Mouse (Mus musculus): ENCODE results near the gene Ube2i. TPM values are rescaled to one million over a fixed set of nuclear protein-coding genes. Genes with fewer than 3 reads are reported as not detected.

The Ube2i gene
- polyA plus RNA-seq, 1 experiment = 607 TPM

DNA sequence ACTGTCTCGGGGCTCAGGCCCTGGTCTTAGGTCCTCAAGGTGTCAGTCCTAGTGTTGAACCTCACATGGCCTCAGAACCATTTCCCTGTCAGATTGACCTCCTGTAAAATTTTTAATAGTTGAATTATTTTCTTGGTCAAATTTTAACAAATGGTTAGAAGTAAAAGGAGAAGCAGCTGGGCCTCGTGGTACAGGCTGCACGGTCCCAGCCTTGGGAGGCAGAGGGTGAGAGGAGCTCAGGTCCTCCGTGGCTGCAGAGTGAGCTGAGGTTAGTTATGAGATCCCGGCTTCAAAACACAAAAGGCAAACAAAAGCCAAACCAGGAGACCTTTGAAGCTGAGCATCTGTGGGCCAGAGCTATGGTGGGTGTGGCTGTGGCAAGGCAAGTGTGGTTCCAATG is 46.4 kb downstream of the Ube2i start:
- no peak for TF ChIP-seq GATA1 (IDR thresholded peaks at IDR 0.05; ENCODE audit: low read length)

DNA sequence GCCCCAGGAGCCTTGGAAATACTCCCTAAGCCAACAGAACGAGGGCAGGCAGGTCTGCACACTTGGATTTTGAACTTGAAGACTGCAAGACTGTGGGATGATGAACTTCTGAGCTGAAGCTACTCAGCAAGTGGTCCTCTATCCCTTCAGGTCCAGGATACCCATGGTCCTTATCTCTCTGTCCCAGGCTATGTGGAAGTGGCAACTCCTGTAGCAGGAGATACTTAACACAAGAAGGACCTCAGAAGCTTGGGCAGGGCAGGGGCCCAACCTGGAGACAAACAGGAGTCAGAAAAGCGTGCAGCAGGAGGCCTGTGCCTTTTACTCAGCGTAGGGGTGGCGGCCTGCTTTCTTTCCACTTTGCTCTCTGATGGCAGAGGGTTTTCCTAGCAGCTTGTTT is 48.8 kb downstream of the Ube2i start:
- no peak for TF ChIP-seq GATA1 (IDR thresholded peaks at IDR 0.05; ENCODE audit: low read length)

- TF ChIP-seq GATA1 (IDR thresholded peaks at IDR 0.05; ENCODE audit: low read length) = no peak
Measured at GRCm38 (mm10) chr17:25224586-25225222, 49.7 kb downstream of the Ube2i start.

GRCm38 (mm10) chr17:25222951-25223601 is 51.3 kb downstream of the Ube2i start:
- TF ChIP-seq GATA1 (IDR thresholded peaks at IDR 0.05; ENCODE audit: low read length) = no peak

DNA sequence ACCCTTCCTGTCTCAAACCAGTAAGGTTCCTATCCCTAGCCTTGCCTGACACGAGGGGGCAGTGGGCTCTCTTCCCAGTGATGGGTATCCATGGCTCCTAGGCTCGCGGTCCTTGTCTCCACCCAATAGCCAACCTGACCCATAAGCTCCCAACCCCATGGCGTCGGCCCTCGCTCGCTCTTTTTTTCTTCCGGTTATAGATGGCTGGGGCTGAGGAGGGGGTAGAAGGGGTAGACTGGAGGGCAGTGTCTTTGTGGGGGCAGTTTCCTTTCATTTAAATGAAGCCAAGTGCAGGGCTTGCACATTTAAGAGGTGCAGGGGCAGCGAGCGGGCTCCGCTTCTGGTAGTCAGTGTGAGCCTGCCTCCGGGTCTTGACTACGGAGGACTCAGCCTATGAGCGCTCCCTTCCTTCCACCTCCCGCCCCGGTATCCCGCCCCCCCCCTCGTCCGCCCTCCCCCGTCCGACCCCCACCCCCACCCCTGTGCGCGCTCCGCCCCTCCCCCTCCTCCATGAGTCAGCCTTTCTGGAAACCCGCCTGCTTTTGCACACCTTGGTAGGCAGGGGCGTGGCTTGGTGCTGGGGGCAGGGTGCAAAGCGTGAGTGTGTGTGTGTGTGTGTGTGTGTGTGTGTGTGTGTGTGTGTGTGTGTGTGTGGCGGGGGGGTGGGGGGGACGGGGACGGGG is 52.5 kb downstream of the Ube2i start:
- no peak for TF ChIP-seq GATA1 (IDR thresholded peaks at IDR 0.05; ENCODE audit: low read length)

DNA sequence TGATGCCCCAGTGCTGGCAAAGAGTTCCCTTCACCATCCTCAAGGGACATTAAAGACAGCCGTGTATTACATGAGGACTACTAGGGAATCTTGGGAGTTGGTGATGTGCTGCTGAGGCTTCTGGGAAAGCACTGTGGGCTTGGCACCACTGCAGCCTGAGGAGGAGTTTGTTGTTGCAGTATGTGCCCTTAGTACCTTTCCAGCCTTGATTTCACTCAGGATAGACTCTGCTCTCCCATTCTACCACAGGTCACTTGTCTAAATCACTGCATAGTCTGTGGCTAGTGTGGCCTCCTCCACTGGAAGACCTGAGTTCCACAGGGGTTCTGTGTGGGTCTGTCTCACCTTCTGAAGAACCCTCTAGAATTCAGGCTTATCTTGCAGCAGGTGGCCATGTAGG is 53.7 kb downstream of the Ube2i start:
- no peak for TF ChIP-seq GATA1 (IDR thresholded peaks at IDR 0.05; ENCODE audit: low read length)

DNA sequence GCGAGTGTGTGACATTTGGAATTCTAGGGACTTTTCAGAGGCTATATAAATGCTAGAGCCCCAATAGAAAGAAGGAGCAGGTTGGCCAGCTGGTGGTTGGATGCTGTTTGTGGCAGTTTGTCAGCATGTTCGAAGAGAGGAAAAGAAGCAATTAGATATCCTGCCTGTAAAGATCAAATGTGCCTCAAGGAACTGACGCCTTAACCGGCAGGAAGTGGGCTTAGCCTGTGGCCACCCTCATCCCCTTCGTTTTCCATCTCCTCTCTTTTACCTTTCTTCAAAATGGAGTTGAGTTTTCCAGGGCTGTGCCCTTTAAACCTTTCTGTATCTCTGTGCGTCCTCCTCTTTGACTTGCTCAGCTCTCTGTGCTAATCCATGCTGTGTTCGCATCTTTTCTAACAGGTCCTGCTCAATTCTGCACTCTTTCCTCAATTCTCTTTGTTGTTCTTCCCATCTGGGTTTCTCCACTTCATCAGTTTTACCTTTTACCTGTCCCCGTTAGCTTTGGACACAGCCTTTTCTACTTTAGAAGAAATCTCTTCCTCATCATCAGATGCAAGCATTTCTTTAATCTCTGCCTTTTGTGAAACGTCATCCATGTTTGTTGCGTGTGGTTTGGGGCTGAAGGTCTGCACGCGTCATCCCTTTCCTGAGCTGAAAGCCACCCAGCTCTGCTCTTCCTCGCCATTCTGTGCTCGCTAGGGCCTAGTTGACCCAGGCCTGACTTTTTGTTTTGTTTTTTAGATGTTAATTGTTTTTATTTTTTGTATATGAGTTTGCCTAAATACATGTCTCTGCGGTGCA is 54.7 kb downstream of the Ube2i start:
- TF ChIP-seq GATA1 (IDR thresholded peaks at IDR 0.05; ENCODE audit: low read length) = no peak

- no peak for TF ChIP-seq GATA1 (IDR thresholded peaks at IDR 0.05; ENCODE audit: low read length)
Measured at GRCm38 (mm10) chr17:25218967-25219366, 55.5 kb downstream of the Ube2i start.

DNA sequence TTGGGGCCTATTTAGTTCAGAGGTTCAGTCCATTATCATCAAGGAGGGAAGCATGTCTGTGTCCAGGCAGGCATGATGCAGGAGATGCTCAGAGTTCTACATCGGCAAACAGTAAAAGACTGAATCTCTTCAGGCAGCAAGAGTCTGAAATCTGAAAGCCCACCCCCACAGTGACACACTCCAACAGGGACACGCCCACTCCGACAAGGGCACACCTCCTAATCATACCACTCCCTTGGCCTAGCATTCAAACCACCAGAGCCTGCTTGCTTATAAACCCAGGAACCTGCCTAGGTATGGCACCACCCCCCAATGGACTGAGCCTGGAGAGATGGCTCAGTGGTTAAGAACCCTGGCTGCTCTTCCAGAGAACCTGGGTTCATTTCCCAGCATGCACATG is 59.0 kb downstream of the Ube2i start:
- TF ChIP-seq GATA1 (IDR thresholded peaks at IDR 0.05; ENCODE audit: low read length) = no peak

Other genes starting within 250 kb of the Ube2i start
- gene Tmem204, start 191.0 kb downstream of the Ube2i start, polyA plus RNA-seq (2012) = not detected in 2 replicates
- gene Telo2, start 158.7 kb downstream of the Ube2i start, polyA plus RNA-seq (2012) = 37.9 and 40.8 TPM in 2 replicates
- gene Ptx4, start 153.9 kb downstream of the Ube2i start, polyA plus RNA-seq (2012) = not detected in 2 replicates
- 15.9 and 18.5 TPM in 2 replicates for gene Clcn7, start 141.2 kb downstream of the Ube2i start, polyA plus RNA-seq (2012)
- gene Ccdc154, start 112.2 kb downstream of the Ube2i start, polyA plus RNA-seq (2012) = not detected in 2 replicates
- 0.06 TPM in 1 of 2 replicates, not detected in the other for gene Gm38655, start 99.2 kb downstream of the Ube2i start, polyA plus RNA-seq (2012)
- 39.1 and 54.8 TPM in 2 replicates for gene BC003965, start 90.1 kb downstream of the Ube2i start, polyA plus RNA-seq (2012)
- 60.5 and 67.9 TPM in 2 replicates for gene Unkl, start 86.2 kb downstream of the Ube2i start, polyA plus RNA-seq (2012)
- 6.4 and 14.9 TPM in 2 replicates for gene Gnptg, start 34.5 kb downstream of the Ube2i start, polyA plus RNA-seq (2012)
- gene Tsr3, start 34.5 kb downstream of the Ube2i start, polyA plus RNA-seq (2012) = 25.1 and 27.6 TPM in 2 replicates
- 0.09 TPM in 1 of 2 replicates, not detected in the other for gene Baiap3, start 18.3 kb downstream of the Ube2i start, polyA plus RNA-seq (2012)
- gene Prss34, start 23.8 kb upstream of the Ube2i start, polyA plus RNA-seq (2012) = not detected in 2 replicates
- not detected in 2 replicates for gene Prss28, start 34.0 kb upstream of the Ube2i start, polyA plus RNA-seq (2012)
- not detected in 2 replicates for gene Prss29, start 44.0 kb upstream of the Ube2i start, polyA plus RNA-seq (2012)
- gene Tpsab1, start 70.9 kb upstream of the Ube2i start, polyA plus RNA-seq (2012) = not detected in 2 replicates
- not detected in 2 replicates for gene Tpsb2, start 91.7 kb upstream of the Ube2i start, polyA plus RNA-seq (2012)
- not detected in 2 replicates for gene Tpsg1, start 94.7 kb upstream of the Ube2i start, polyA plus RNA-seq (2012)
- gene Cacna1h, start 159.2 kb upstream of the Ube2i start, polyA plus RNA-seq (2012) = not detected in 2 replicates
- not detected in 2 replicates for gene Tekt4, start 180.0 kb upstream of the Ube2i start, polyA plus RNA-seq (2012)
- gene Sstr5, start 222.7 kb upstream of the Ube2i start, polyA plus RNA-seq (2012) = not detected in 2 replicates

Measured in G1E-ER4 (cell line).